Mouse (Mus musculus) MEL (cell line): Measurements from ENCODE around the gene Cpa4. TPM values are rescaled to one million over a fixed set of nuclear protein-coding genes. Genes with fewer than 3 reads are reported as not detected.

Source experiments
- DNase-seq: peaks from one replicate; pipeline ENCODE4 v3.0.0; 2011; ENCODE audit warnings: low read depth, low spot score
- H3K27ac ChIP-seq: 2 replicates; pipeline ENCODE4 v1.5.1; 2012; ENCODE audit warnings: low read depth, mild to moderate bottlenecking, control low read depth, low read length, moderate library complexity; ENCODE audit not compliant: control insufficient read depth
- H3K27me3 ChIP-seq, 2 experiments: fragments of 150-350 bp in 1 of 2; sonication (generic) in 1 of 2; 2 replicates each; pipeline ENCODE4 v1.6.1; 2012; ENCODE audit warnings: low read length in 2 of 2, mild to moderate bottlenecking in 2 of 2, improper control_type of control experiment in 1 of 2, moderate library complexity in 1 of 2; ENCODE audit not compliant: insufficient read depth in 2 of 2, control insufficient read depth in 1 of 2
- H3K36me3 ChIP-seq, 2 experiments: 2 replicates each; pipeline ENCODE4 v1.6.1; 2012 to 2014; ENCODE audit warnings: low read length in 2 of 2, improper control_type of control experiment in 1 of 2, inconsistent platforms in 1 of 2, mild to moderate bottlenecking in 1 of 2; ENCODE audit not compliant: insufficient read depth in 2 of 2, control insufficient read depth in 1 of 2
- H3K4me1 ChIP-seq, 2 experiments: fragments of 150-350 bp in 1 of 2; sonication (generic) in 1 of 2; 2 replicates each; pipeline ENCODE4 v1.6.1; 2012; ENCODE audit warnings: low read length in 2 of 2, improper control_type of control experiment in 1 of 2, mild to moderate bottlenecking in 1 of 2; ENCODE audit not compliant: insufficient read depth in 2 of 2, control insufficient read depth in 1 of 2
- H3K4me3 ChIP-seq, 2 experiments: fragments of 150-350 bp in 1 of 2; sonication (generic) in 1 of 2; 2 replicates each; pipeline ENCODE4 v1.5.1; 2012; ENCODE audit warnings: low read depth in 2 of 2, low read length in 2 of 2, mild to moderate bottlenecking in 2 of 2, moderate library complexity in 2 of 2, control low read depth in 1 of 2, improper control_type of control experiment in 1 of 2; ENCODE audit not compliant: control insufficient read depth in 1 of 2, insufficient read depth in 1 of 2
- H3K79me2 ChIP-seq: 2 replicates; pipeline ENCODE4 v1.6.1; 2012; ENCODE audit warnings: mild to moderate bottlenecking, low read length, moderate library complexity; ENCODE audit not compliant: control insufficient read depth, poor library complexity, insufficient read depth
- H3K9ac ChIP-seq: 2 replicates; pipeline ENCODE4 v1.6.1; 2012; ENCODE audit warnings: low read depth, mild to moderate bottlenecking, control low read depth, low read length, moderate library complexity; ENCODE audit not compliant: control insufficient read depth, poor library complexity, severe bottlenecking
- H3K9me3 ChIP-seq: fragments of 150-350 bp; sonication (generic); replicated peaks from 2 replicates; pipeline ENCODE4 v1.6.1; 2012; ENCODE audit warnings: mild to moderate bottlenecking, low read length, improper control_type of control experiment, moderate library complexity; ENCODE audit not compliant: insufficient read depth
- CHD2 ChIP-seq: IDR thresholded peaks from 2 replicates; pipeline ENCODE4 v1.6.1; 2011; ENCODE audit warnings: low read length, improper control_type of control experiment
- E2F4 ChIP-seq: IDR thresholded peaks from 2 replicates; pipeline ENCODE4 v1.6.1; 2011; ENCODE audit warnings: low read depth, low read length, improper control_type of control experiment, borderline replicate concordance
- ELF1 ChIP-seq: IDR thresholded peaks from 2 replicates; pipeline ENCODE4 v1.6.1; 2014; ENCODE audit warnings: low read depth, mild to moderate bottlenecking, inconsistent platforms, low read length, improper control_type of control experiment, moderate library complexity
- EP300 ChIP-seq, 2 experiments: IDR thresholded peaks; 2 replicates each; pipeline ENCODE4 v1.6.1; 2011; ENCODE audit warnings: improper control_type of control experiment in 2 of 2, low read length in 2 of 2, low read depth in 1 of 2, mild to moderate bottlenecking in 1 of 2
- ETS1 ChIP-seq: IDR thresholded peaks from 2 replicates; pipeline ENCODE4 v1.6.1; 2012; ENCODE audit warnings: low read depth, mild to moderate bottlenecking, inconsistent platforms, low read length, improper control_type of control experiment, moderate library complexity
- GATA1 ChIP-seq: IDR thresholded peaks from 2 replicates; pipeline ENCODE4 v1.6.1; 2011; ENCODE audit warnings: low read depth, low read length, improper control_type of control experiment
- JUND ChIP-seq: IDR thresholded peaks from 2 replicates; pipeline ENCODE4 v1.6.1; 2011; ENCODE audit warnings: low read depth, mild to moderate bottlenecking, improper control_type of control experiment, low read length
- KAT2A ChIP-seq: conservative IDR thresholded peaks from 2 replicates; pipeline ENCODE4 v1.6.1; 2012; ENCODE audit warnings: low read depth, low read length, improper control_type of control experiment, inconsistent platforms
- MAX ChIP-seq: IDR thresholded peaks from 2 replicates; pipeline ENCODE4 v1.6.1; 2011; ENCODE audit warnings: low read length, improper control_type of control experiment
- MAZ ChIP-seq: IDR thresholded peaks from 2 replicates; pipeline ENCODE4 v1.6.1; 2012; ENCODE audit warnings: low read depth, mild to moderate bottlenecking, inconsistent platforms, low read length, improper control_type of control experiment
- MEF2A ChIP-seq: IDR thresholded peaks from 2 replicates; pipeline ENCODE4 v1.6.1; 2014; ENCODE audit warnings: low read depth, mild to moderate bottlenecking, inconsistent platforms, low read length, improper control_type of control experiment; ENCODE audit not compliant: poor library complexity, insufficient replicate concordance, severe bottlenecking; ENCODE audit errors: extremely low read depth
- MYB ChIP-seq: IDR thresholded peaks from 2 replicates; pipeline ENCODE4 v1.6.1; 2011; ENCODE audit warnings: mild to moderate bottlenecking, low read depth, low read length, improper control_type of control experiment
- MYC ChIP-seq: IDR thresholded peaks from 2 replicates; pipeline ENCODE4 v1.6.1; 2011; ENCODE audit warnings: low read depth, mild to moderate bottlenecking, low read length, improper control_type of control experiment, moderate library complexity
- NRF1 ChIP-seq: IDR thresholded peaks from 2 replicates; pipeline ENCODE4 v1.6.1; 2014; ENCODE audit warnings: low read depth, mild to moderate bottlenecking, inconsistent platforms, low read length, improper control_type of control experiment, moderate library complexity; ENCODE audit not compliant: poor library complexity, insufficient read depth, severe bottlenecking
- POLR2A ChIP-seq, 2 experiments: IDR thresholded peaks; 2 replicates each; pipeline ENCODE4 v1.6.1; 2011 to 2012; ENCODE audit warnings: low read length in 2 of 2, mild to moderate bottlenecking in 2 of 2, control low read depth in 1 of 2, improper control_type of control experiment in 1 of 2, low read depth in 1 of 2, moderate library complexity in 1 of 2; ENCODE audit not compliant: control insufficient read depth in 1 of 2, insufficient read depth in 1 of 2, poor library complexity in 1 of 2
- RAD21 ChIP-seq: IDR thresholded peaks from 2 replicates; pipeline ENCODE4 v1.6.1; 2011; ENCODE audit warnings: mild to moderate bottlenecking, low read depth, low read length, improper control_type of control experiment
- SMC3 ChIP-seq: IDR thresholded peaks from 2 replicates; pipeline ENCODE4 v1.6.1; 2011; ENCODE audit warnings: low read depth, low read length, improper control_type of control experiment
- TAL1 ChIP-seq: IDR thresholded peaks from 2 replicates; pipeline ENCODE4 v1.6.1; 2012; ENCODE audit warnings: mild to moderate bottlenecking, inconsistent platforms, low read length, moderate library complexity, mixed read lengths
- TBP ChIP-seq: IDR thresholded peaks from 2 replicates; pipeline ENCODE4 v1.8.0; 2011; ENCODE audit warnings: low read depth, low read length, improper control_type of control experiment
- TCF12 ChIP-seq: IDR thresholded peaks from 2 replicates; pipeline ENCODE4 v1.6.1; 2014; ENCODE audit warnings: low read depth, mild to moderate bottlenecking, inconsistent platforms, low read length, improper control_type of control experiment, moderate library complexity
- UBTF ChIP-seq: IDR thresholded peaks from 2 replicates; pipeline ENCODE4 v1.6.1; 2012; ENCODE audit warnings: low read depth, mild to moderate bottlenecking, inconsistent platforms, low read length, improper control_type of control experiment, moderate library complexity, borderline replicate concordance; ENCODE audit not compliant: insufficient read depth
- ZC3H11A ChIP-seq: IDR thresholded peaks from 2 replicates; pipeline ENCODE4 v1.6.1; 2012; ENCODE audit warnings: low read depth, mild to moderate bottlenecking, inconsistent platforms, low read length, improper control_type of control experiment
- ZKSCAN1 ChIP-seq: IDR thresholded peaks from 2 replicates; pipeline ENCODE4 v1.6.1; 2012; ENCODE audit warnings: low read depth, mild to moderate bottlenecking, inconsistent platforms, low read length, improper control_type of control experiment, moderate library complexity
- ZMIZ1 ChIP-seq: IDR thresholded peaks from 2 replicates; pipeline ENCODE4 v1.6.1; 2012; ENCODE audit warnings: low read depth, mild to moderate bottlenecking, inconsistent platforms, low read length, improper control_type of control experiment, moderate library complexity
- polyA plus RNA-seq, 2 experiments: library from polyadenylated mRNA; stranded (reverse) in 1 of 2; unstranded in 1 of 2; fragments of >175 nt in 1 of 2; fragments of >200 nt in 1 of 2; gene quantifications; 2 replicates each; pipeline versions ENCODE4 v1.2.1 to v1.2.4; 2012; ENCODE audit warnings: low replicate concordance in 2 of 2, low read depth in 1 of 2; ENCODE audit not compliant: insufficient read length in 2 of 2, insufficient read depth in 1 of 2, missing spikeins in 1 of 2
- total RNA-seq: library from RNA; depleted of rRNA; stranded (reverse); fragments of 300-350 nt; gene quantifications from 2 replicates; pipeline ENCODE4 v1.2.3, GENCODE M21; 2012

The Cpa4 gene
- total and polyA plus RNA-seq, 3 experiments = not detected

DNA sequence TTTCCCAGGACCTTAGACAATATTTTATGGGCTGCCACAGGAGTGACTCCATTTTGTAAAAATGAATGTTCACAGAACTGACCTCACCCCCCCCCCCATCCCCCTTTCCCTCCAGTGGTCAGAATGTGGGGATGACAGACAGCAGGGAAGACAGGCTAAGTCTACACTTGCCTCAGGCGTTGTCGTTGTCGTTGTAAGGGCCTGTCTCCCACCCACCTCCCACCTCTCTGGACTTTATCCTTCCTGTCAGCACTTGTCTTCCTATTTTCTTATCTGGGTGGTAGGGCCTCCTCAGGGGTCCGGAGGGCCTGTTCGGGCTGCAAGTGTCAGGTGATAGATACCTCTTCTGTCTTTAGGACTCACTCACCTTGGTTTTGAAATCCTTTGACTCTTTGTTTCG, 25.9 kb upstream of the Cpa4 start:
- Histone ChIP-seq H3K4me1 (no peaks in the 10 kb centered on the region), H3K27me3 (peaks cover 3 to 6% of the 10 kb centered on the region in 2 experiments; a peak in 3 of 4 replicates)

DNA sequence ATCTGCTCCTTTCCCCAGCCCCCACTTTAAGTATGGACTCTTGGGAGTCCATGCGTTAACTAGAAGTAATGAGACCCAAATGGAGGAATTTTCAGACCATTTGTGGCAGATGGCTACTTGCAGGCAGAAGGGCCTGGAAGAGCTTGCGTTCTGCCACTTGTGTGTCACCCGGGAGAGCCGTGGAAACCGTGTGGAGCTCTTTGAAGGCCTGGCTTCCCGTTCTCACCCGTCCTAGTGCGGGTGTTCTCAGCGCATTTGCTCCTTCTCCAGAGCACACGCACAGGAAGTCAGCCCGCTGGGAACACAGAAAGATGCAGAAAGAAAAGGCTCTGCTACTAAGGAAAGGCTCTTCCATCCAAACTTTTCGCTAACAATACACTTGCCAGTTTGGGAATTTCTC, 25.1 kb upstream of the Cpa4 start:
- no peak for DNase-seq
- Histone ChIP-seq H3K4me1 (no peaks in the 10 kb centered on the region), H3K79me2 (no peaks in the 10 kb centered on the region), H3K36me3 (no peaks in the 10 kb centered on the region), H3K9ac (no peak overlapping the region), H3K4me3 (no peak overlapping the region), H3K9me3 (no peaks in the 10 kb centered on the region), H3K27ac (no peak overlapping the region), H3K27me3 (peaks cover 5 to 6% of the 10 kb centered on the region in 2 experiments; a peak in 3 of 4 replicates)
- TF ChIP-seq E2F4 = no peak
- TF ChIP-seq MAX = no peak
- no peak for TF ChIP-seq SMC3
- no peak for TF ChIP-seq UBTF
- no peak for TF ChIP-seq RAD21
- no peak for TF ChIP-seq ELF1
- TF ChIP-seq ETS1 = no peak
- no peak for TF ChIP-seq MAZ
- TF ChIP-seq NRF1 = no peak
- TF ChIP-seq ZMIZ1 = no peak
- no peak for TF ChIP-seq GATA1
- TF ChIP-seq ZC3H11A = no peak
- no peak for TF ChIP-seq TBP
- TF ChIP-seq JUND = no peak
- no peak for TF ChIP-seq CHD2
- no peak for TF ChIP-seq KAT2A

More for the DNA sequence above, 25.9 kb upstream of the Cpa4 start:
- TF ChIP-seq POLR2A (IDR thresholded peaks at IDR 0.05; ENCODE audit: control insufficient read depth in 1 of 2, insufficient read depth in 1 of 2, low read depth in 1 of 2, low read length in 2 of 2, poor library complexity in 1 of 2) (no peak), ELF1 (no peak), MYB (no peak), MYC (no peak), EP300 (IDR thresholded peaks at IDR 0.05; ENCODE audit: low read depth in 1 of 2, low read length in 2 of 2) (no peak), TAL1 (no peak), TCF12 (no peak), MEF2A (no peak), ZMIZ1 (no peak), ZKSCAN1 (no peak), SMC3 (no peak), E2F4 (no peak)
- no peaks in the 10 kb centered on the region for H3K9me3 ChIP-seq
- H3K36me3 ChIP-seq = no peaks in the 10 kb centered on the region
- DNase-seq = no peak
- no peak overlapping the region for H3K4me3 ChIP-seq
- H3K27ac ChIP-seq = no peak overlapping the region
- no peaks in the 10 kb centered on the region for H3K79me2 ChIP-seq
- no peak overlapping the region for H3K9ac ChIP-seq
